9 mouse cellular contexts compared by ENCODE assay signal in the genomic region with DNA sequence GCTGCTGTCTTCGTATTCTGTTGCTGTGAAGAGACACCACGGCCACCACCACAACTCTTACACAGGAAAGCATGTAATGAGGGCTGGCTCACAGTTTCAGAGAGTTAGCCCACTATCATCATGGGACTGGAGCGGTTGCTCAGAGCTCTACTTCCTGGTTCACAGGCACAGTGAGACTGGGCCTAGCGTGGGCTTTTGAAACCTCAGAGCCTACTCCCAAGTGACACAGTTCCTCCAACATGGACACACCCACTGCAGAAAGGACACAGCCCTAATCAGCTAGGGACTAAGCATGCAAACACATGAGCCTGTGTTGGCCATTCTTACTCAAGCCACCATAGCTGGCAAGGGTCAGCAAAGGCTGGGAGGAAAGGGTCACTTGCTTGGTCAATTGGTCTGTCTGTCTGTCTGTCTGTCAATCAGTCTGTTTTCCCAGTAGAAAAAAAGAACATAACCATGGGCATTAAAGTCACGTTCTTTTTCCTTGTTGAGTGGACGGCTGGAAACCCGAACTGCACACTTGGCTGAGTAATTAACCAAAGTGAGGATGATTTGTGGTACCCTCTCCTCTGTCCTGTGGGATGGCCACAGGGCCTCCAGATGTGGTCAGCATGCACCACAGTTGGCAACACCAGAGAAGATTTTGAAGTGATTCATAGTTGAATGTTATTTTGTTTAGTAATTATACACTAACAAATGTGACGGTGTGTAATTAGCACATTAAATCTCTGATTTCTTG. TPM values are rescaled to one million over a fixed set of nuclear protein-coding genes. Genes with fewer than 3 reads are reported as not detected.
DNase-seq lines count a peak whose midpoint lies in the region; ATAC-seq and TF ChIP-seq lines count a peak whose summit lies in the region.
"Had no signal": no experiment of that assay in that cellular context is flagged by ENCODE, and none has a peak within 500 bp of the region (broad histone marks: within the 10 kb centered on the region; RNA-seq: fewer than 3 reads in every experiment).

No protein-coding gene starts in this region.

- ATAC-seq in heart, embryonic 12.5 days (ENCODE audit: insufficient number of reproducible peaks, low FRiP score), result no peak

- H3K27ac ChIP-seq in heart, embryonic 12.5 days (ENCODE audit: poor library complexity, severe bottlenecking), result no peak overlapping the region
- H3K27ac ChIP-seq in macrophage, result peak overlapping the region; percentile 51
- H3K27ac ChIP-seq in left cerebral cortex, adult 2 months, result no peak overlapping the region
- H3K27ac ChIP-seq: neural tube, embryonic 13.5 days had no signal

- no peaks in the 10 kb centered on the region for H3K9me3 ChIP-seq in heart, embryonic 12.5 days (replicated peaks)
- H3K9me3 ChIP-seq: neural tube, embryonic 13.5 days had no signal

- no peak for TF ChIP-seq CTCF in left cerebral cortex, adult 2 months (IDR thresholded peaks at IDR 0.05)

- H3K27me3 ChIP-seq in heart, embryonic 12.5 days (replicated peaks), result no peaks in the 10 kb centered on the region
- H3K27me3 ChIP-seq: neural tube, embryonic 13.5 days had no signal

- no peak overlapping the region for H3K4me2 ChIP-seq in heart, embryonic 12.5 days
- H3K4me2 ChIP-seq: neural tube, embryonic 13.5 days had no signal

- WGBS in heart, embryonic 12.5 days, result 75% methylated on average over 8 of the region's 8 CpGs
- WGBS in macrophage (ENCODE audit: missing documents), result 50% methylated on average over 8 of the region's 8 CpGs

- H3K36me3 ChIP-seq in heart, embryonic 12.5 days, result no peaks in the 10 kb centered on the region
- H3K36me3 ChIP-seq in macrophage (ENCODE audit: inconsistent target), result no peaks in the 10 kb centered on the region
- H3K36me3 ChIP-seq: neural tube, embryonic 13.5 days had no signal

- H3K4me3 ChIP-seq in heart, embryonic 12.5 days, result no peak overlapping the region
- H3K4me3 ChIP-seq in macrophage (ENCODE audit: inconsistent target), result no peak overlapping the region
- H3K4me3 ChIP-seq in left cerebral cortex, adult 2 months, result no peak overlapping the region
- H3K4me3 ChIP-seq: neural tube, embryonic 13.5 days had no signal

- intact Hi-C loops in heart, postnatal 14 days (cut with DNase I), result no loop called here
- intact Hi-C loops in left cerebral cortex, adult 2 months (cut with DNase I), result no loop called here

- peaks cover 100% of the 10 kb centered on the region for H3K79me2 ChIP-seq in macrophage (ENCODE audit: inconsistent target)

- peak; percentile 98 for DNase-seq in heart, adult 11 months
- no peak for DNase-seq in heart, postnatal 14 days
- peak; percentile 84 for DNase-seq in CD4-positive, CD25-positive, alpha-beta regulatory T cell, adult 2 months (ENCODE audit: low read depth, low spot score)
- no peak for DNase-seq in left cerebral cortex, adult 2 months (ENCODE audit: extremely low spot score in 1 of 2, low spot score in 2 of 2)
- DNase-seq in embryo, embryonic 10.5 days (ENCODE audit: low spot score), result no peak
- DNase-seq in cerebellum, postnatal 14 days, result no peak

- H3K4me1 ChIP-seq in heart, embryonic 12.5 days (replicated peaks), result peaks cover 88% of the 10 kb centered on the region

- H3K9ac ChIP-seq in heart, embryonic 12.5 days, result peak overlapping the region; percentile 32; the same call in 1 of the 2 replicates
- H3K9ac ChIP-seq: neural tube, embryonic 13.5 days had no signal

RNA-seq across cellular contexts. Expression of gene Ppp2r5c, which starts 56.7 kb away (rescaled TPM):
- total RNA-seq in heart, postnatal 14 days (2021), result 100 to 1,000 TPM; 102 to 103 TPM
- polyA plus RNA-seq in heart, embryonic 12.5 days (2016; fragmentation: Nextera tagmentation; extraction: Ambion mirVana), result 142 and 147 TPM in 2 replicates
- total RNA-seq in macrophage (2018; cell fraction: chromatin; rRNA removed), result 100 to 1,000 TPM in 2 of 26 experiments, 10 to 100 TPM in 24; 19.9 to 103 (median 77.9) TPM
- total RNA-seq in macrophage (2018; cell fraction: cytosol; rRNA removed), result 100 to 1,000 TPM; 104 to 180 (median 147) TPM
- total RNA-seq in macrophage (2018; cell fraction: nucleus; rRNA removed), result 100 to 1,000 TPM in 6 of 26 experiments, 10 to 100 TPM in 20; 31.2 to 122 (median 80.1) TPM
- 110 to 139 TPM (median 129 TPM) in 3 replicates for polyA plus RNA-seq in macrophage (2018)
- 100 to 1,000 TPM; 266 to 272 TPM for total RNA-seq in left cerebral cortex, adult 2 months (2021)

Comparison
In these comparisons a context has a peak if more than half of its experiments do, and no peak if none do; other contexts are left out.
1. DNase-seq: peak in heart, adult 11 months (single experiment) and CD4-positive, CD25-positive, alpha-beta regulatory T cell, adult 2 months (single experiment); none in heart, postnatal 14 days (0 of 2), left cerebral cortex, adult 2 months (0 of 2), embryo, embryonic 10.5 days (single experiment) and cerebellum, postnatal 14 days (0 of 2).